Mouse (Mus musculus) limb, embryonic 14.5 days (tissue): ENCODE data around the gene Plekhg4. TPM values are rescaled to one million over a fixed set of nuclear protein-coding genes. Genes with fewer than 3 reads are reported as not detected.

Experiments
- ATAC-seq: fragments of 200-750 bp; cut with Nextera tagmentation; 2 replicates; pipeline ENCODE4 v1.8.0; 2017; ENCODE audit warnings: low read depth, moderate number of reproducible peaks, moderate TSS enrichment; ENCODE audit not compliant: low FRiP score
- DNase-seq: peaks from one replicate; pipeline ENCODE4 v3.0.0-alpha.2; 2015; ENCODE audit warnings: low spot score
- H3K27ac ChIP-seq: fragments of 300-500 bp; sonication (generic); replicated peaks from 2 replicates; pipeline ENCODE4 v1.5.1; 2014; ENCODE audit warnings: low read depth, mild to moderate bottlenecking, low read length, moderate library complexity, mixed read lengths
- H3K27me3 ChIP-seq: fragments of 300-500 bp; sonication (generic); 2 replicates; pipeline ENCODE4 v1.6.1; 2014; ENCODE audit warnings: low read length, mixed read lengths; ENCODE audit not compliant: control insufficient read depth, insufficient read depth
- H3K36me3 ChIP-seq: fragments of 300-500 bp; sonication (generic); 2 replicates; pipeline ENCODE4 v1.6.1; 2014; ENCODE audit warnings: mild to moderate bottlenecking, low read length, moderate library complexity, mixed read lengths; ENCODE audit not compliant: control insufficient read depth, insufficient read depth
- H3K4me1 ChIP-seq: fragments of 300-500 bp; sonication (generic); 2 replicates; pipeline ENCODE4 v1.6.1; 2014; ENCODE audit warnings: antibody characterized with exemption, low read length, mixed read lengths; ENCODE audit not compliant: control insufficient read depth, insufficient read depth
- H3K4me2 ChIP-seq: fragments of 300-500 bp; sonication (generic); replicated peaks from 2 replicates; pipeline ENCODE4 v1.6.1; 2014; ENCODE audit warnings: low read depth, mild to moderate bottlenecking, low read length, moderate library complexity; ENCODE audit not compliant: severe bottlenecking
- H3K4me3 ChIP-seq: fragments of 300-500 bp; sonication (generic); replicated peaks from 2 replicates; pipeline ENCODE4 v1.5.1; 2014; ENCODE audit warnings: low read length
- H3K9ac ChIP-seq: fragments of 300-500 bp; sonication (generic); 2 replicates; pipeline ENCODE4 v1.6.1; 2014; ENCODE audit warnings: mild to moderate bottlenecking, low read depth, low read length, moderate library complexity; ENCODE audit not compliant: severe bottlenecking
- H3K9me3 ChIP-seq: fragments of 300-500 bp; sonication (generic); 2 replicates; pipeline ENCODE4 v1.6.1; 2016; ENCODE audit warnings: low read length; ENCODE audit not compliant: control insufficient read depth
- POLR2A ChIP-seq: fragments of 200-500 bp; IDR thresholded peaks from 2 replicates; pipeline ENCODE4 v1.8.0; 2012; ENCODE audit warnings: inconsistent platforms, mild to moderate bottlenecking, moderate library complexity, borderline replicate concordance; ENCODE audit not compliant: insufficient read depth, insufficient read length; ENCODE audit errors: extremely low read depth
- WGBS: fragments of 180-500 bp; shearing (Covaris S2); extraction: QIAGEN DNeasy Blood & Tissue Kit; methylation state at CpG from one replicate; pipeline ENCODE4 v1.1.7; 2014; 5-methylcytosine and 5-hydroxymethylcytosine counted together
- polyA plus RNA-seq, 2 experiments: library from polyadenylated mRNA; depleted of rRNA in 1 of 2; stranded (reverse) in 1 of 2; unstranded in 1 of 2; fragments of >200 nt; fragmentation: Nextera tagmentation in 1 of 2; extraction: Ambion mirVana in 1 of 2; gene quantifications; 2 replicates each; pipeline versions ENCODE4 v1.2.1 to v1.2.3; 2012 to 2014

Gene Plekhg4
- polyA plus RNA-seq, 2 experiments: 1.2 to 3.9 TPM

GRCm38 (mm10) chr8:105350186-105350585, 22.9 kb upstream of the Plekhg4 start:
- no peak for ATAC-seq
- peak overlapping the region; percentile 70 for H3K4me2 ChIP-seq
- DNase-seq: no peak
- peaks cover 21% of the 10 kb centered on the region for H3K4me1 ChIP-seq
- H3K27ac ChIP-seq: no peak overlapping the region
- peak overlapping the region; percentile 68 for H3K4me3 ChIP-seq
- no peaks in the 10 kb centered on the region for H3K9me3 ChIP-seq
- TF ChIP-seq POLR2A: no peak
- H3K9ac ChIP-seq: 0 out of 2 replicates have a peak overlapping the region, but pooled peaks have one; percentile 70
- no peaks in the 10 kb centered on the region for H3K27me3 ChIP-seq
- 28% methylated on average over 7 of the region's 7 CpGs for WGBS
- H3K36me3 ChIP-seq: peaks cover 6% of the 10 kb centered on the region; the same call in 1 of the 2 replicates

GRCm38 (mm10) chr8:105353583-105354135, 19.4 kb upstream of the Plekhg4 start:
- no peak for TF ChIP-seq POLR2A
- 61% methylated on average over 8 of the region's 8 CpGs for WGBS
- Histone ChIP-seq H3K36me3 (peaks cover 37% of the 10 kb centered on the region), H3K9ac (no peak overlapping the region), H3K9me3 (no peaks in the 10 kb centered on the region), H3K27me3 (no peaks in the 10 kb centered on the region), H3K4me1 (peaks cover 11% of the 10 kb centered on the region), H3K4me3 (no peak overlapping the region), H3K4me2 (no peak overlapping the region), H3K27ac (no peak overlapping the region)
- ATAC-seq (no peak), DNase-seq (no peak)

GRCm38 (mm10) chr8:105354549-105354948, 18.5 kb upstream of the Plekhg4 start:
- Histone ChIP-seq H3K27ac (no peak overlapping the region), H3K4me1 (peaks cover 11% of the 10 kb centered on the region), H3K4me3 (no peak overlapping the region), H3K36me3 (peaks cover 41% of the 10 kb centered on the region), H3K9me3 (no peaks in the 10 kb centered on the region), H3K9ac (no peak overlapping the region), H3K27me3 (no peaks in the 10 kb centered on the region), H3K4me2 (no peak overlapping the region)
- ATAC-seq: no peak
- TF ChIP-seq POLR2A: no peak
- WGBS: 75% methylated on average over 4 of the region's 4 CpGs
- DNase-seq: no peak

- 64% methylated on average over 26 of the region's 26 CpGs for WGBS
- Histone ChIP-seq H3K36me3 (peaks cover 41% of the 10 kb centered on the region), H3K27ac (no peak overlapping the region), H3K4me1 (peaks cover 5% of the 10 kb centered on the region; the same call in 1 of the 2 replicates), H3K4me2 (no peak overlapping the region), H3K9me3 (no peaks in the 10 kb centered on the region), H3K27me3 (no peaks in the 10 kb centered on the region), H3K4me3 (no peak overlapping the region), H3K9ac (no peak overlapping the region)
- ATAC-seq (no peak), DNase-seq (no peak)
- TF ChIP-seq POLR2A: no peak
Observed at GRCm38 (mm10) chr8:105355179-105356024, 17.7 kb upstream of the Plekhg4 start.

GRCm38 (mm10) chr8:105356681-105357080, 16.4 kb upstream of the Plekhg4 start:
- TF ChIP-seq POLR2A: no peak
- ATAC-seq (no peak), DNase-seq (no peak)
- whole genome bisulfite sequencing: 91% methylated on average over 14 of the region's 14 CpGs
- Histone ChIP-seq H3K9me3 (no peaks in the 10 kb centered on the region), H3K27ac (no peak overlapping the region), H3K9ac (no peak overlapping the region), H3K36me3 (peaks cover 41% of the 10 kb centered on the region), H3K4me2 (no peak overlapping the region), H3K27me3 (no peaks in the 10 kb centered on the region), H3K4me1 (peaks cover 5% of the 10 kb centered on the region; the same call in 1 of the 2 replicates), H3K4me3 (no peak overlapping the region)
